Mouse (Mus musculus): ENCODE results near the gene Isl2. TPM values are rescaled to one million over a fixed set of nuclear protein-coding genes. Genes with fewer than 3 reads are reported as not detected.

Isl2 gene
- total RNA-seq (2012; rRNA removed): 0.25 and 0.47 TPM in 2 replicates
- 0.35 and 0.55 TPM in 2 replicates for total RNA-seq (2014; rRNA removed)
- polyA plus RNA-seq (2012; ENCODE audit: insufficient read length, low read depth): 0.56 and 0.68 TPM in 2 replicates

DNA sequence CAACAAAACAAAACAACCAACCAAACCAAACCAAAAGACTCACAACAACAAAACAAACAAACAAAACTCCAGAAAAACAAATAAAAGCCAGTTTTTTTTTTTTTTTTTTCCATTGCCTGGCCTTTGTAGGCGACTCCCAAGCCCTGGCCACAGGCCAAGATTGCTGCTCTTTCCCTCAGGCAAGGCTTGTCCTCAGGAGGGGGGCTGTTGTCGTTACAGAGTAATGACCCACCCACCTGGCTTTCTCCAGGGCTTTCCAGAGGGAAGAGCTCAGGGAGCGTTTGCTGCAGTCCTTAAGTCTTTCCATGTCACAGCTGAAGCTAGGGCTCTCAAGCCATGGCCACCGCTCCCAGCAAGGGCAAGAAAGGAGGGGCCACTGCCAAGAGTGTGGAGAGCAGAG is at the start of gene Isl2:
TSS of gene Isl2 (plus strand) at position 296 of the 400 bp plus-strand sequence.
- H3K36me3 ChIP-seq (replicated peaks in 1 of 2; ENCODE audit: control insufficient read depth in 1 of 2, insufficient read depth in 1 of 2, low read length in 1 of 2): peaks cover 0 to 4% of the 10 kb centered on the region in 2 experiments
- peaks cover 8% of the 10 kb centered on the region for H3K9me3 ChIP-seq (replicated peaks; ENCODE audit: low read length)
- no peaks in the 10 kb centered on the region for H3K27me3 ChIP-seq (replicated peaks)
- H3K9ac ChIP-seq (ENCODE audit: insufficient read depth, low read depth): no peak within 1 kb of the TSS
- DNase-seq (ENCODE audit: extremely low read depth): no peak
- no peaks in the 10 kb centered on the region; a peak in 1 of 4 replicates for H3K4me1 ChIP-seq (ENCODE audit: control insufficient read depth in 1 of 2, insufficient read depth in 2 of 2)
- dilution Hi-C loops (cut with MboI; ENCODE audit: extremely low pct_ligation_motif_present, extremely low pct_unique_long_range_greater_than_20kb, low sequenced_read_pairs) (no loop called here), in situ Hi-C loops (cut with MboI; ENCODE audit: low pct_ligation_motif_present, low pct_unique_long_range_greater_than_20kb, low sequenced_read_pairs) (no loop called here)
- H3K27ac ChIP-seq (ENCODE audit: insufficient read depth, low read depth): no peak within 1 kb of the TSS
- H3K4me3 ChIP-seq (replicated peaks in 1 of 3; ENCODE audit: low read depth in 2 of 3, low read length in 2 of 3, poor library complexity in 1 of 3): peak within 1 kb of the TSS in 1 of 3 experiments; percentile 13
- no peaks in the 10 kb centered on the region for H3K79me2 ChIP-seq (replicated peaks; ENCODE audit: control insufficient read depth, extremely low read depth, insufficient read depth, poor library complexity, severe bottlenecking)
- H3K4me2 ChIP-seq (ENCODE audit: insufficient read depth, low read depth, poor library complexity, severe bottlenecking): no peak within 1 kb of the TSS
- TF ChIP-seq PAX5 (IDR thresholded peaks at IDR 0.05; ENCODE audit: low read length) (no peak), UBTF (IDR thresholded peaks at IDR 0.05; ENCODE audit: low read depth, low read length) (no peak), RAD21 (IDR thresholded peaks at IDR 0.05; ENCODE audit: low read depth, low read length) (no peak), IRF4 (IDR thresholded peaks at IDR 0.05; ENCODE audit: low read depth, low read length) (no peak), JUND (conservative IDR thresholded peaks at IDR 0.05; ENCODE audit: low read depth, low read length) (no peak), MYC (IDR thresholded peaks at IDR 0.05; ENCODE audit: low read depth, low read length) (no peak), ZNF384 (IDR thresholded peaks at IDR 0.05; ENCODE audit: low read depth, low read length) (no peak), NELFE (IDR thresholded peaks at IDR 0.05; ENCODE audit: low read depth, low read length) (no peak), POLR2A (IDR thresholded peaks at IDR 0.05; ENCODE audit: low read depth, low read length) (no peak), EP300 (IDR thresholded peaks at IDR 0.05; ENCODE audit: low read length) (no peak)

DNA sequence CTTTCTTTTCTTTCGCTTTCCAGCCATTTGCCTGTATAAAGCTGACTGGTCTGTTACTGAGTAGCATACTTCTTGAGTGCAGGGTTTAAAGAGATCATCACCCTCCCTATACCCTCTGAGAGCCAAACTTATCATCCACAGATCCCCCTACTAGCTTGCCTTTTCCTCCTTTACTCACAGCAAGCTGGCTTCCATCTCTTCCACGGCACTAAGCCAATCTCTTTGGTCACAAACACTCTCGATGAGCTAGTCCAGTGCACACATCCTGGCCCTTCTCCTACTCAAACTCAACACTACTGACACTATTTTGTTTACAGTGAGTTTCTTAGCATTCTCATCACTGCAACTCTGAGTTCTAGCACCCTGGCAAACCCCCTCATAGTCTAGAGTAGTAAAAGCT is 30.6 kb upstream of the Isl2 start:
- Histone ChIP-seq H3K4me2 (ENCODE audit: insufficient read depth, low read depth, poor library complexity, severe bottlenecking) (no peak overlapping the region), H3K4me3 (replicated peaks in 1 of 3; ENCODE audit: low read depth in 2 of 3, low read length in 2 of 3, poor library complexity in 1 of 3) (no peak overlapping the region), H3K9ac (ENCODE audit: insufficient read depth, low read depth) (no peak overlapping the region), H3K4me1 (ENCODE audit: control insufficient read depth in 1 of 2, insufficient read depth in 2 of 2) (peaks cover 8 to 20% of the 10 kb centered on the region in 2 experiments; a peak in 2 of 4 replicates), H3K9me3 (replicated peaks; ENCODE audit: low read length) (no peaks in the 10 kb centered on the region), H3K36me3 (replicated peaks in 1 of 2; ENCODE audit: control insufficient read depth in 1 of 2, insufficient read depth in 1 of 2, low read length in 1 of 2) (peaks cover 0 to 30% of the 10 kb centered on the region in 2 experiments), H3K27me3 (replicated peaks) (no peaks in the 10 kb centered on the region), H3K79me2 (replicated peaks; ENCODE audit: control insufficient read depth, extremely low read depth, insufficient read depth, poor library complexity, severe bottlenecking) (peaks cover 32% of the 10 kb centered on the region), H3K27ac (ENCODE audit: insufficient read depth, low read depth) (no peak overlapping the region)
- dilution Hi-C loops (cut with MboI; ENCODE audit: extremely low pct_ligation_motif_present, extremely low pct_unique_long_range_greater_than_20kb, low sequenced_read_pairs) (no loop called here), in situ Hi-C loops (cut with MboI; ENCODE audit: low pct_ligation_motif_present, low pct_unique_long_range_greater_than_20kb, low sequenced_read_pairs) (no loop called here)
- TF ChIP-seq ZKSCAN1 (IDR thresholded peaks at IDR 0.05; ENCODE audit: borderline replicate concordance, low read depth, low read length) (no peak), BHLHE40 (IDR thresholded peaks at IDR 0.05; ENCODE audit: low read depth, low read length) (no peak), RAD21 (IDR thresholded peaks at IDR 0.05; ENCODE audit: low read depth, low read length) (no peak), E2F4 (IDR thresholded peaks at IDR 0.05; ENCODE audit: insufficient replicate concordance, low read depth, low read length) (no peak), IRF4 (IDR thresholded peaks at IDR 0.05; ENCODE audit: low read depth, low read length) (no peak), NRF1 (IDR thresholded peaks at IDR 0.05; ENCODE audit: low read depth, low read length) (no peak), MAX (IDR thresholded peaks at IDR 0.05; ENCODE audit: low read length) (no peak), EP300 (IDR thresholded peaks at IDR 0.05; ENCODE audit: low read length) (no peak), PAX5 (IDR thresholded peaks at IDR 0.05; ENCODE audit: low read length) (no peak), ZNF384 (IDR thresholded peaks at IDR 0.05; ENCODE audit: low read depth, low read length) (no peak), UBTF (IDR thresholded peaks at IDR 0.05; ENCODE audit: low read depth, low read length) (no peak), ETS1 (conservative IDR thresholded peaks at IDR 0.05; ENCODE audit: low read depth, low read length) (no peak), KAT2A (IDR thresholded peaks at IDR 0.05; ENCODE audit: insufficient replicate concordance, low read length) (no peak), TBP (conservative IDR thresholded peaks at IDR 0.05; ENCODE audit: low read depth, low read length) (no peak), ELF1 (IDR thresholded peaks at IDR 0.05; ENCODE audit: low read depth, low read length) (no peak), SIN3A (IDR thresholded peaks at IDR 0.05; ENCODE audit: low read length) (no peak), MYC (IDR thresholded peaks at IDR 0.05; ENCODE audit: low read depth, low read length) (no peak), JUN (IDR thresholded peaks at IDR 0.05; ENCODE audit: insufficient read depth, low read depth, low read length) (no peak)
- no peak for DNase-seq (ENCODE audit: extremely low read depth)

All from CH12.LX (cell line).